ENCODE assay signal across 16 mouse cellular contexts in genomic region chr14:48753084-48753483, GRCm38 (mm10).
A peak's percentile ranks its signal among the peaks of the same experiment; 100 is the strongest.
DNase-seq lines count a peak whose midpoint lies in the region; ATAC-seq lines count a peak whose summit lies in the region.
"Had no signal": no experiment of that assay in that cellular context is flagged by ENCODE, and none has a peak within 500 bp of the region (broad histone marks: within the 10 kb centered on the region; RNA-seq: fewer than 3 reads in every experiment).

No protein-coding gene starts in this region.

- DNase-seq in neural tube, embryonic 10.5 days (ENCODE audit: extremely low spot score, low spot score) = no peak
- DNase-seq in embryonic facial prominence, embryonic 10.5 days (ENCODE audit: low spot score) = peak; percentile 12
- peak; percentile 27 for DNase-seq in midbrain, embryonic 10.5 days (ENCODE audit: low spot score)
- DNase-seq in frontal cortex, postnatal 36 days (ENCODE audit: low spot score in 2 of 2) = no peak
- no peak for DNase-seq in left cerebral cortex, postnatal 10 days (ENCODE audit: extremely low spot score in 1 of 2, low spot score in 2 of 2)
- DNase-seq: adrenal gland, postnatal 36 days; cerebellum, adult 9-11 months; heart, postnatal 36 days; kidney, postnatal 4 days; thymus, adult 2 months had no signal

- peaks cover 63% of the 10 kb centered on the region for H3K27me3 ChIP-seq in neural tube, embryonic 13.5 days
- peaks cover 62% of the 10 kb centered on the region for H3K27me3 ChIP-seq in embryonic facial prominence, embryonic 10.5 days (replicated peaks; ENCODE audit: low read depth, poor library complexity, severe bottlenecking)
- 0 out of 2 replicates have a peak, but pooled peaks cover 9% of the 10 kb centered on the region for H3K27me3 ChIP-seq in midbrain, embryonic 10.5 days (ENCODE audit: low read depth, poor library complexity, severe bottlenecking)
- peaks cover 17% of the 10 kb centered on the region for H3K27me3 ChIP-seq in intestine, embryonic 15.5 days (replicated peaks)

- no peak overlapping the region for H3K4me3 ChIP-seq in neural tube, embryonic 13.5 days
- H3K4me3 ChIP-seq in embryonic facial prominence, embryonic 10.5 days = no peak overlapping the region
- peak overlapping the region; percentile 48 for H3K4me3 ChIP-seq in midbrain, embryonic 10.5 days
- H3K4me3 ChIP-seq in intestine, embryonic 15.5 days (replicated peaks) = no peak overlapping the region
- H3K4me3 ChIP-seq: lung, embryonic 15.5 days; stomach, embryonic 15.5 days had no signal

- WGBS in neural tube, embryonic 13.5 days = 15% methylated on average over 7 of the region's 7 CpGs
- 29% methylated on average over 7 of the region's 7 CpGs for WGBS in embryonic facial prominence, embryonic 10.5 days
- WGBS in midbrain, embryonic 10.5 days = 11% methylated on average over 7 of the region's 7 CpGs
- WGBS in intestine, embryonic 15.5 days = 56% methylated on average over 7 of the region's 7 CpGs

- no peak overlapping the region for H3K27ac ChIP-seq in neural tube, embryonic 13.5 days (replicated peaks)
- H3K27ac ChIP-seq in embryonic facial prominence, embryonic 10.5 days (replicated peaks) = no peak overlapping the region
- H3K27ac ChIP-seq in midbrain, embryonic 10.5 days (replicated peaks) = peak overlapping the region; percentile 91
- H3K27ac ChIP-seq in intestine, embryonic 15.5 days = no peak overlapping the region
- H3K27ac ChIP-seq: embryonic facial prominence, embryonic 12.5 days; heart, embryonic 13.5 days; lung, embryonic 15.5 days; stomach, embryonic 15.5 days had no signal

- H3K4me1 ChIP-seq in neural tube, embryonic 13.5 days (replicated peaks) = peaks cover 36% of the 10 kb centered on the region
- peaks cover 34% of the 10 kb centered on the region for H3K4me1 ChIP-seq in embryonic facial prominence, embryonic 10.5 days
- peaks cover 55% of the 10 kb centered on the region for H3K4me1 ChIP-seq in midbrain, embryonic 10.5 days
- no peaks in the 10 kb centered on the region for H3K4me1 ChIP-seq in intestine, embryonic 15.5 days (replicated peaks)
- H3K4me1 ChIP-seq: lung, embryonic 15.5 days; stomach, embryonic 15.5 days had no signal

- no peak overlapping the region for H3K4me2 ChIP-seq in neural tube, embryonic 13.5 days
- no peak overlapping the region for H3K4me2 ChIP-seq in intestine, embryonic 15.5 days (replicated peaks)

- no peak overlapping the region for H3K9ac ChIP-seq in neural tube, embryonic 13.5 days
- H3K9ac ChIP-seq in intestine, embryonic 15.5 days = no peak overlapping the region
- H3K9ac ChIP-seq: embryonic facial prominence, embryonic 12.5 days; heart, embryonic 13.5 days; lung, embryonic 15.5 days; stomach, embryonic 15.5 days had no signal

- 0 out of 2 replicates have a peak, but pooled peaks have one; percentile 19 for ATAC-seq in neural tube, embryonic 13.5 days (ENCODE audit: low read depth)
- no peak for ATAC-seq in intestine, embryonic 15.5 days

- no peaks in the 10 kb centered on the region for H3K9me3 ChIP-seq in neural tube, embryonic 13.5 days
- H3K9me3 ChIP-seq in embryonic facial prominence, embryonic 10.5 days = no peaks in the 10 kb centered on the region
- no peaks in the 10 kb centered on the region; the same call in 1 of the 2 replicates for H3K9me3 ChIP-seq in midbrain, embryonic 10.5 days (replicated peaks)
- no peaks in the 10 kb centered on the region for H3K9me3 ChIP-seq in intestine, embryonic 15.5 days
- H3K9me3 ChIP-seq: embryonic facial prominence, embryonic 12.5 days; heart, embryonic 13.5 days; lung, embryonic 15.5 days; stomach, embryonic 15.5 days had no signal

- intact Hi-C loops in left cerebral cortex, postnatal 10 days (cut with DNase I) = no loop called here

- no peaks in the 10 kb centered on the region for H3K36me3 ChIP-seq in neural tube, embryonic 13.5 days
- H3K36me3 ChIP-seq in embryonic facial prominence, embryonic 10.5 days (replicated peaks) = no peaks in the 10 kb centered on the region
- peaks cover 12% of the 10 kb centered on the region for H3K36me3 ChIP-seq in midbrain, embryonic 10.5 days
- no peaks in the 10 kb centered on the region for H3K36me3 ChIP-seq in intestine, embryonic 15.5 days
- H3K36me3 ChIP-seq: embryonic facial prominence, embryonic 12.5 days; heart, embryonic 13.5 days; lung, embryonic 15.5 days; stomach, embryonic 15.5 days had no signal

Comparison
In these comparisons a context has a peak if more than half of its experiments do, and no peak if none do; other contexts are left out.
1. DNase-seq: peak in embryonic facial prominence, embryonic 10.5 days (single experiment) and midbrain, embryonic 10.5 days (single experiment); none in neural tube, embryonic 10.5 days (single experiment), frontal cortex, postnatal 36 days (0 of 2) and left cerebral cortex, postnatal 10 days (0 of 2).